Mouse (Mus musculus): ENCODE results near the gene Rab11b. TPM values are rescaled to one million over a fixed set of nuclear protein-coding genes. Genes with fewer than 3 reads are reported as not detected.

Rab11b gene
- total and polyA plus RNA-seq, 3 experiments = 25.8 to 155 (median 71.0) TPM

- H3K27me3 ChIP-seq (ENCODE audit: insufficient read depth, low read length) = peaks cover 27% of the 10 kb centered on the region
- H3K4me3 ChIP-seq (ENCODE audit: low read depth, low read length) = no peak overlapping the region
- TF ChIP-seq POLR2AphosphoS5 (IDR thresholded peaks at IDR 0.05; ENCODE audit: insufficient replicate concordance, low read depth, low read length) (no peak), CTCF (IDR thresholded peaks at IDR 0.05; ENCODE audit: low read depth, low read length) (no peak), GATA1 (IDR thresholded peaks at IDR 0.05; ENCODE audit: borderline replicate concordance, low read length) (no peak), GATA2 (IDR thresholded peaks at IDR 0.05; ENCODE audit: borderline replicate concordance, low read depth, low read length) (no peak), TAL1 (conservative IDR thresholded peaks at IDR 0.05; ENCODE audit: low read depth, low read length) (no peak)
- H3K9me3 ChIP-seq (replicated peaks) = no peaks in the 10 kb centered on the region
- no peaks in the 10 kb centered on the region for H3K4me1 ChIP-seq (ENCODE audit: insufficient read depth, low read depth, low read length)
- no peak for DNase-seq (ENCODE audit: low spot score)
- H3K36me3 ChIP-seq (replicated peaks) = no peaks in the 10 kb centered on the region
- no peak for ATAC-seq (ENCODE audit: extremely low read depth, insufficient number of reproducible peaks, low FRiP score, poor library complexity, severe bottlenecking)
Measured at GRCm38 (mm10) chr17:33773871-33774572, 13.7 kb upstream of the Rab11b start.

DNA sequence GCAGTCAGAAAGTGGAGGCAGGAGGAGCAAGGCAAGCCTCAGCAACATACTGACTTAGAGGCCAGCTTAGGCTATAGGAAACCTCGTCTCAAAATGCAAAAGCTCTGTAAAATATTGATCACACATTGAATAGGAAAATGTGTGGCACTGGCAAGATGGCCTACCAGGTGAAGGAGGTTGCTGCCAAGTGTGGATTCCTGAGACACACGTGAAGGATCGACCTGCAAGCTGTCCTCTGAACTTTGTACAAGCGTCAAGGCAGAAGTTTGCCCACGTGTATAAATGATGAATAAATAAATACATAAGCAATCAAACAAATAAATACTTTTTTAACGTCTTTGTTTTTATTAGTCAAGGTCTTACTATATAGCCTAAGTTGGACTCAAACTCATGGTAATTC, 13.1 kb upstream of the Rab11b start:
- Histone ChIP-seq H3K36me3 (replicated peaks) (no peaks in the 10 kb centered on the region), H3K27me3 (ENCODE audit: insufficient read depth, low read length) (peaks cover 21% of the 10 kb centered on the region), H3K4me1 (ENCODE audit: insufficient read depth, low read depth, low read length) (no peaks in the 10 kb centered on the region), H3K9me3 (replicated peaks) (no peaks in the 10 kb centered on the region), H3K4me3 (ENCODE audit: low read depth, low read length) (no peak overlapping the region)
- ATAC-seq (ENCODE audit: extremely low read depth, insufficient number of reproducible peaks, low FRiP score, poor library complexity, severe bottlenecking) (no peak), DNase-seq (ENCODE audit: low spot score) (no peak)
- TF ChIP-seq POLR2AphosphoS5 (IDR thresholded peaks at IDR 0.05; ENCODE audit: insufficient replicate concordance, low read depth, low read length) = no peak
- no peak for TF ChIP-seq CTCF (IDR thresholded peaks at IDR 0.05; ENCODE audit: low read depth, low read length)
- no peak for TF ChIP-seq TAL1 (conservative IDR thresholded peaks at IDR 0.05; ENCODE audit: low read depth, low read length)
- no peak for TF ChIP-seq GATA2 (IDR thresholded peaks at IDR 0.05; ENCODE audit: borderline replicate concordance, low read depth, low read length)
- TF ChIP-seq GATA1 (IDR thresholded peaks at IDR 0.05; ENCODE audit: borderline replicate concordance, low read length) = no peak

- no peak overlapping the region for H3K4me3 ChIP-seq (ENCODE audit: low read depth, low read length)
- no peak for TF ChIP-seq TAL1 (conservative IDR thresholded peaks at IDR 0.05; ENCODE audit: low read depth, low read length)
- no peak for TF ChIP-seq GATA2 (IDR thresholded peaks at IDR 0.05; ENCODE audit: borderline replicate concordance, low read depth, low read length)
- no peak for TF ChIP-seq POLR2AphosphoS5 (IDR thresholded peaks at IDR 0.05; ENCODE audit: insufficient replicate concordance, low read depth, low read length)
- no peak for TF ChIP-seq CTCF (IDR thresholded peaks at IDR 0.05; ENCODE audit: low read depth, low read length)
- TF ChIP-seq GATA1 (IDR thresholded peaks at IDR 0.05; ENCODE audit: borderline replicate concordance, low read length) = no peak
- DNase-seq (ENCODE audit: low spot score) (no peak), ATAC-seq (ENCODE audit: extremely low read depth, insufficient number of reproducible peaks, low FRiP score, poor library complexity, severe bottlenecking) (no peak)
- peaks cover 1% of the 10 kb centered on the region; the same call in 1 of the 2 replicates for H3K4me1 ChIP-seq (ENCODE audit: insufficient read depth, low read depth, low read length)
- no peaks in the 10 kb centered on the region for H3K9me3 ChIP-seq (replicated peaks)
- H3K27me3 ChIP-seq (ENCODE audit: insufficient read depth, low read length) = peaks cover 18% of the 10 kb centered on the region
- H3K36me3 ChIP-seq (replicated peaks) = no peaks in the 10 kb centered on the region
Measured at GRCm38 (mm10) chr17:33771617-33772016, 11.3 kb upstream of the Rab11b start.

DNA sequence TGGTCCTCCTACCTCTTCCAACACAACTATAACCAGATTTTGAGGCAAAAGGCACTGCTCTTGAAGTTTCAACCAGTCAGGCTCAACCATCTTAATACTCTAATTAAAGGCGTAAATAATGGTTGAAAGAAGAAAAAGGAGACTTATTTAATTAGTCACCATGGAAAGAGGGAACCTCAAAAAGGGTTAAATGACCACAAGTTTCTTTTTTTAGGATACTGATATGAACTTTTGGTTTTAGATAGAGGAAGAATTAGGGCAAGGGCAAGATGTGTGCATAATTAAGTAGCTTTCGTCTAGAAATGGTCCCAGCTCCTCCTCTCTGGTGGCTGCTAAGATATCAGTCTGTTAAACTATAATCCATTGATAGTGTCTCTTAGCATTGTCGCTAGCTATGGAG, 6.1 kb upstream of the Rab11b start:
- Histone ChIP-seq H3K9me3 (replicated peaks) (no peaks in the 10 kb centered on the region), H3K36me3 (replicated peaks) (no peaks in the 10 kb centered on the region), H3K27me3 (ENCODE audit: insufficient read depth, low read length) (peaks cover 13% of the 10 kb centered on the region; the same call in 1 of the 2 replicates), H3K4me1 (ENCODE audit: insufficient read depth, low read depth, low read length) (peaks cover 8% of the 10 kb centered on the region), H3K4me3 (ENCODE audit: low read depth, low read length) (no peak overlapping the region)
- no peak for ATAC-seq (ENCODE audit: extremely low read depth, insufficient number of reproducible peaks, low FRiP score, poor library complexity, severe bottlenecking)
- TF ChIP-seq TAL1 (conservative IDR thresholded peaks at IDR 0.05; ENCODE audit: low read depth, low read length) (no peak), GATA1 (IDR thresholded peaks at IDR 0.05; ENCODE audit: borderline replicate concordance, low read length) (no peak), GATA2 (IDR thresholded peaks at IDR 0.05; ENCODE audit: borderline replicate concordance, low read depth, low read length) (no peak), CTCF (IDR thresholded peaks at IDR 0.05; ENCODE audit: low read depth, low read length) (no peak), POLR2AphosphoS5 (IDR thresholded peaks at IDR 0.05; ENCODE audit: insufficient replicate concordance, low read depth, low read length) (no peak)
- no peak for DNase-seq (ENCODE audit: low spot score)

DNA sequence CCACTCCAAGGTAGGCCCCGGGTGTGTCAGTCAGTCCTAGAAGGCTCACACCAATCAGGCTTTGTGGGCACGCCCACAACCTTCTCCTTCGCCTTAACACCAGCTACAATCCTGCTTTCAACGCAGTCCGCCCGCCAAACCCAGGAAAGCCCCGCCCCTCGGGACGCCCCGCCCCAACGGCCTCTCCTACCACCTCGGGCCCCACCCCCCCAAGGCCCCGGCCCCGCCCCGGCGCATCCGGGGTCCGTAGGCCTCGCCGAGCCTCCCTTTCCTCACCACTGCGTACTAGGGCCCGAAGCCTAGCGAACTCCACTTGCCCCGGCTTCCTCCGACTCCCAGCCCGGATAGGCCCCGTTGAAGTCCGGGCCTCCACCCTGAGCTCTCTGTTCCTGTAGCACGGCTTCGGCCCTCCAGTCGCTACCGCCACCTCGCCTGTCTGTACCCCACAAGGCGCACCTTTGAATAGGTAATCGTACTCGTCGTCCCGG, 519 bp downstream of the Rab11b start:
- H3K4me3 ChIP-seq (ENCODE audit: low read depth, low read length) = peak overlapping the region; percentile 87
- DNase-seq (ENCODE audit: low spot score) (peak; percentile 94), ATAC-seq (ENCODE audit: extremely low read depth, insufficient number of reproducible peaks, low FRiP score, poor library complexity, severe bottlenecking) (peak; percentile 29; the same call in 1 of the 2 replicates)
- no peaks in the 10 kb centered on the region; the same call in 1 of the 2 replicates for H3K27me3 ChIP-seq (ENCODE audit: insufficient read depth, low read length)
- TF ChIP-seq GATA1 (IDR thresholded peaks at IDR 0.05; ENCODE audit: borderline replicate concordance, low read length) = no peak
- no peak for TF ChIP-seq CTCF (IDR thresholded peaks at IDR 0.05; ENCODE audit: low read depth, low read length)
- no peak for TF ChIP-seq TAL1 (conservative IDR thresholded peaks at IDR 0.05; ENCODE audit: low read depth, low read length)
- no peak for TF ChIP-seq POLR2AphosphoS5 (IDR thresholded peaks at IDR 0.05; ENCODE audit: insufficient replicate concordance, low read depth, low read length)
- no peak for TF ChIP-seq GATA2 (IDR thresholded peaks at IDR 0.05; ENCODE audit: borderline replicate concordance, low read depth, low read length)
- H3K4me1 ChIP-seq (ENCODE audit: insufficient read depth, low read depth, low read length) = peaks cover 50% of the 10 kb centered on the region
- no peaks in the 10 kb centered on the region for H3K9me3 ChIP-seq (replicated peaks)
- peaks cover 38% of the 10 kb centered on the region for H3K36me3 ChIP-seq (replicated peaks)

DNA sequence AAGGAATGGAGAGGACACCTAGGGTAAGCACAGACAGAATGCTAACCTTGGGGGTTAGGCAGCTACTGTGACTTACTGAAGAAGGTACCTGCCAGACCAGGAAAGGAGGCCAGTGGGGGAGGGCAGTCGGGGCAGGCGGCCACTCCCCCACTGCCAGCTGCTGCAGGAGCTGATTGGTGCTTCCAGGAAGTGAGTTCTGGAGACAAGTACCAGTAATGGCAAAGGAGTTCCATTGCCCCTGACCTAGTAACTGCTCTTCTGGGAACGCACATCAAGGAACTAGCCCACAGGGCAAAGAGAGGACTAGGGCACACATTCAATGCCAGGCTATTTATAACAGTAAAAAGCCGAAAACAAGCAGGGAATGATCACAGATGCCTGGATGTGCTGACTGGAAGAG, 3.1 kb downstream of the Rab11b start:
- no peaks in the 10 kb centered on the region for H3K27me3 ChIP-seq (ENCODE audit: insufficient read depth, low read length)
- TF ChIP-seq GATA2 (IDR thresholded peaks at IDR 0.05; ENCODE audit: borderline replicate concordance, low read depth, low read length) = no peak
- no peak for TF ChIP-seq TAL1 (conservative IDR thresholded peaks at IDR 0.05; ENCODE audit: low read depth, low read length)
- no peak for TF ChIP-seq GATA1 (IDR thresholded peaks at IDR 0.05; ENCODE audit: borderline replicate concordance, low read length)
- no peak for TF ChIP-seq CTCF (IDR thresholded peaks at IDR 0.05; ENCODE audit: low read depth, low read length)
- TF ChIP-seq POLR2AphosphoS5 (IDR thresholded peaks at IDR 0.05; ENCODE audit: insufficient replicate concordance, low read depth, low read length) = no peak
- peak overlapping the region; percentile 24; the same call in 1 of the 2 replicates for H3K4me3 ChIP-seq (ENCODE audit: low read depth, low read length)
- peaks cover 62% of the 10 kb centered on the region for H3K36me3 ChIP-seq (replicated peaks)
- peaks cover 68% of the 10 kb centered on the region for H3K4me1 ChIP-seq (ENCODE audit: insufficient read depth, low read depth, low read length)
- ATAC-seq (ENCODE audit: extremely low read depth, insufficient number of reproducible peaks, low FRiP score, poor library complexity, severe bottlenecking) (no peak), DNase-seq (ENCODE audit: low spot score) (no peak)
- H3K9me3 ChIP-seq (replicated peaks) = no peaks in the 10 kb centered on the region
